Mouse (Mus musculus): ENCODE measurements around the gene Tmtc1.

DNA sequence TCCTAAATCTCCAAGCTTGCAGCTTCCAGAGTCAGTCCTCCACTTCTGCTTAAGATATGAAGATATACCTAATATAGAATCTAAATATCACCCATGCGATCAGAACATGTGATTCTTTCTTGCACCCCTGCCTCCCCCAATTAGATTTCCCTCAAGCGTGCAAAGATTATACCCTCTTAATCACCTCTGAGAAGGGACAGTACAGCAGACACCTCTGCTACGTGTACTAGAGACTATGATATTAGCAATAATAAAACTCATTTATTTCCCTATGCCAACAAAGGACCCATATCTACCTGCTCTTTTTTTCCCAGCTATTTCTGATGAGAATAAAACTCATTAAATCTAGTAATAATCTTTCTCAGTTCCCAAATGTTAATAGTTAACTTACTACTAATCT lies 49.9 kb downstream of the Tmtc1 start:
- no peak for TF ChIP-seq EP300 (IDR thresholded peaks at IDR 0.05; ENCODE audit: insufficient read depth, low read depth, low read length)
- no peak for TF ChIP-seq CTCF (IDR thresholded peaks at IDR 0.05; ENCODE audit: low read depth, low read length)
- TF ChIP-seq POLR2A (IDR thresholded peaks at IDR 0.05; ENCODE audit: insufficient read depth, low read length): no peak

Data from ES-Bruce4 (cell line).